Mouse (Mus musculus) layer of hippocampus, adult 9-10 months (tissue): ENCODE data around the gene AY761184.
"Not testable (repeated sequence)": the region's sequence is repeated elsewhere in the genome, so short reads cannot be mapped to it uniquely, and the experiment has no call there.

Source experiments
- DNase-seq: peaks from one replicate; pipeline ENCODE4 v3.0.0; 2022; ENCODE audit warnings: low spot score

The AY761184 gene

GRCm38 (mm10) chr8:21703545-21703944 is at the start of gene AY761184:
TSS of gene AY761184 (minus strand) at chr8:21703645.
- not testable (repeated sequence) for DNase-seq

GRCm38 (mm10) chr8:21665497-21665896 is 37.9 kb downstream of the AY761184 start, which contains the start of gene Defa34:
TSS of gene Defa34 (plus strand) at chr8:21665797.
- DNase-seq = not testable (repeated sequence)

- DNase-seq = not testable (repeated sequence)
Measured at GRCm38 (mm10) chr8:21655480-21655879, 48.0 kb downstream of the AY761184 start, which contains the start of gene Defa17. TSS of gene Defa17 (plus strand) at chr8:21655780.
